Mouse (Mus musculus): Measurements from ENCODE around the gene Limch1. TPM values are rescaled to one million over a fixed set of nuclear protein-coding genes. Genes with fewer than 3 reads are reported as not detected.

The Limch1 gene
- 0.12 TPM in 1 of 2 replicates, not detected in the other for total RNA-seq (2017)

DNA sequence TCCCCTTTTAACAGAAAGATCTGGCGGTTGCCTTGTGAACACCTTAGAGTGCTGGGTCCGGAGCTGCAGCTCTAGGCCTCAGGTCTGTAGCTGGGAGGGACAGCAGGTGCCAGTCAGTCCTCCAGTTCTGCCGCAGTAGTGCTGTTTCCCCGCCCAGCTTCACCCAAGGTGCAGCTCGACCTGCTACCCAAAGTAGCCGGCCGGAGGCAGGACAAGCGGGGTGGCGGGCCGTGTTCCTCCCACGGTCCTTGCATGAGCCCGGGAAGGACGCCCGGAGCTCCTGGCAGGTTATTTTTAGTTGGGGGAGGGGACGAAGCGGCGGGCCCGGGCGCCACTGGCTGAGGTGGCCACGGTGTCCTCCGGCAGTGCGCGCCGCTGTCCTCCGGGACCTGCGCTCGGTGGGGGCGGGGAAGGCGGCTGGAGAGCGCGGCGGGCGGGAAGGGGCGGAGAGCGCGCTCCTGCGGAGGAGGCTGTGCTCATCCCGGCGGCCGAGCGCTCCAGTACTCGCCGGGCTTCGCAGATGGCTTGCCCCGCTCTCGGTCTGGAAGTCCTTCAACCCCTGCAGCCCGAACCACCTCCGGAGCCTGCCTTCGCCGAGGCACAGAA is at the start of gene Limch1:
Gene Limch1, plus strand, starts transcription at position 438 of the 606 bp plus-strand sequence.
- ATAC-seq (ENCODE audit: extremely low read depth, insufficient number of reproducible peaks, low FRiP score, poor library complexity, severe bottlenecking) = no peak

- no peak for ATAC-seq (ENCODE audit: extremely low read depth, insufficient number of reproducible peaks, low FRiP score, poor library complexity, severe bottlenecking)
These were observed 48.5 kb upstream of the Limch1 start for GRCm38 (mm10) chr5:66697119-66697518.

GRCm38 (mm10) chr5:66699911-66700310 is 45.7 kb upstream of the Limch1 start:
- ATAC-seq (ENCODE audit: extremely low read depth, insufficient number of reproducible peaks, low FRiP score, poor library complexity, severe bottlenecking) = no peak

DNA sequence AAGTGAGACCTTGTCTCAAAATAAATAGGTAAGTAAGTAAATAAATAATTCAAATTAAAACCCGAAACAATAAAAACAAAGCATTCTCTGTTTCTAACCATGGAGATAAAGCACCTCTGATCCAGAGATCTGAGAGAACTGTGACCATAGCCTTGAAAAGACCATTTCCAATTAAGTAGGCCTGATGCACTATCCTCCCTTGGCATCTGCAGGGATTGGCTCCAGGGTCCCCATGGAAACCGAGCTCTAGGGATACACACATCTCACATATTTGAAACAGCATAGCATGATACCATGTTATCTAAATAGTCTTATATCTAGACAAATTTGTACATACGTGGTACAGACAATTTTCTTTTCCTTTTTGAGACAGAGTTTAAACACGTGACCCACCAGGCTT is 43.7 kb upstream of the Limch1 start:
- no peak for ATAC-seq (ENCODE audit: extremely low read depth, insufficient number of reproducible peaks, low FRiP score, poor library complexity, severe bottlenecking)

DNA sequence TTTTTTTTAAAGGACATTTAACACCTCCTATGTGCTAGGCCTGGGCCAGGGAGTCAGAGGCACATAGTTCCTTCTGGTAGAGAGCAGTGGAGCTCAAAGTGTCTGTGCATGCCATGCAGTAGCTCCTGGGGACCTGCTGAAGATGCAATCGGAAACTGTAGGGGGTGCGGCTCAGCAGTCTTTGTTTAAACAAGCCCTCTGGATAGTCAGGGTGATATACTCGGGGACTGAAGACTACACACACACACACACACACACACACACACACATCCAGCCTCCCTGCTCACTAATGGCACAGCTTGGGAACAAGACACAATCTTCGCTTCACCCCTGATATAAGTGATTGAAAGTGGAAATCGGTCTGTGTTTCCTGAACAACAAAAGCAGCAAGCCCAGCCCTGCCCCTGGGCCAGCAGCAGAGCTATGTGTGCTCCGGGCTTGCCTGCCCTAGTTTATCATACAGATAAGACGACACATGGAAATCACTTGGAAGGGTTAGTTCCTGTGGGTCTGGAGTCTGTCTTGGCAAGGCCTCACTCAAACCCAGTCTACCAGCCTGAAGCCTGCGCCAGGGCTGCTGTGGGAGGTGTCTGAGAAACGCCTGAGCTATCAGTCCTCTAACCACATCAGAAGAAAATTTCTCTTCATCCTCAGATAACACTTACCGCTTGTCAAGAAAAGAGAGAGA is 42.2 kb upstream of the Limch1 start:
- ATAC-seq (ENCODE audit: extremely low read depth, insufficient number of reproducible peaks, low FRiP score, poor library complexity, severe bottlenecking) = no peak

- no peak for ATAC-seq (ENCODE audit: extremely low read depth, insufficient number of reproducible peaks, low FRiP score, poor library complexity, severe bottlenecking)
These were observed 37.8 kb upstream of the Limch1 start for GRCm38 (mm10) chr5:66707859-66708258.

GRCm38 (mm10) chr5:66710445-66711019 is 35.1 kb upstream of the Limch1 start:
- ATAC-seq (ENCODE audit: extremely low read depth, insufficient number of reproducible peaks, low FRiP score, poor library complexity, severe bottlenecking) = no peak

GRCm38 (mm10) chr5:66712801-66713200 is 32.8 kb upstream of the Limch1 start:
- ATAC-seq (ENCODE audit: extremely low read depth, insufficient number of reproducible peaks, low FRiP score, poor library complexity, severe bottlenecking) = no peak

GRCm38 (mm10) chr5:66715498-66715931 is 30.1 kb upstream of the Limch1 start:
- ATAC-seq (ENCODE audit: extremely low read depth, insufficient number of reproducible peaks, low FRiP score, poor library complexity, severe bottlenecking) = no peak

DNA sequence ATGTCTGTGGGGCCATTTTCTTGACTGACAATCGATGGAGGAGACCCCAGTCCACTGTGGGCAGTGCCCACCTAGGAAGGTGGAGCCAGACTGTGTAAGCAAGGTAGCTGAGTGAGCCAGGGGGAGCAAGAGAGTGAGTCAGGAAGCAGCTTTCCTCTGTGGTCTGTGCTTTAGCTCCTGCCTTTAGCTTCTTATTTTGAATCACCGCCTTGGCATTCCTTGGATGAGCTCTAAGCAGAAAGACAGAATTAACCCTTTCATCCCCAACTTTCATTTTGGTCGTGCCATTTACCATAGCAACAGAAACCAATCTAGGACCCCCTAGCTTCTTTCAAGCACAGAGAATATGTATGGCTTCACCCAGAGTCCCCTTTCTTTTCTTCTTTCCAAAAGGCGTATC is 27.7 kb upstream of the Limch1 start:
- no peak for ATAC-seq (ENCODE audit: extremely low read depth, insufficient number of reproducible peaks, low FRiP score, poor library complexity, severe bottlenecking)

GRCm38 (mm10) chr5:66718413-66718812 is 27.2 kb upstream of the Limch1 start:
- no peak for ATAC-seq (ENCODE audit: extremely low read depth, insufficient number of reproducible peaks, low FRiP score, poor library complexity, severe bottlenecking)

- ATAC-seq (ENCODE audit: extremely low read depth, insufficient number of reproducible peaks, low FRiP score, poor library complexity, severe bottlenecking) = no peak
These were observed 26.7 kb upstream of the Limch1 start for GRCm38 (mm10) chr5:66718880-66719279.

- ATAC-seq (ENCODE audit: extremely low read depth, insufficient number of reproducible peaks, low FRiP score, poor library complexity, severe bottlenecking) = no peak
These were observed 24.7 kb upstream of the Limch1 start for GRCm38 (mm10) chr5:66720921-66721320.

GRCm38 (mm10) chr5:66722586-66722985 is 23.0 kb upstream of the Limch1 start:
- ATAC-seq (ENCODE audit: extremely low read depth, insufficient number of reproducible peaks, low FRiP score, poor library complexity, severe bottlenecking) = no peak

GRCm38 (mm10) chr5:66723037-66723436 is 22.6 kb upstream of the Limch1 start:
- ATAC-seq (ENCODE audit: extremely low read depth, insufficient number of reproducible peaks, low FRiP score, poor library complexity, severe bottlenecking) = no peak

- ATAC-seq (ENCODE audit: extremely low read depth, insufficient number of reproducible peaks, low FRiP score, poor library complexity, severe bottlenecking) = no peak
These were observed 22.0 kb upstream of the Limch1 start for GRCm38 (mm10) chr5:66723626-66724025.

GRCm38 (mm10) chr5:66729306-66729705 is 16.3 kb upstream of the Limch1 start:
- ATAC-seq (ENCODE audit: extremely low read depth, insufficient number of reproducible peaks, low FRiP score, poor library complexity, severe bottlenecking) = no peak

DNA sequence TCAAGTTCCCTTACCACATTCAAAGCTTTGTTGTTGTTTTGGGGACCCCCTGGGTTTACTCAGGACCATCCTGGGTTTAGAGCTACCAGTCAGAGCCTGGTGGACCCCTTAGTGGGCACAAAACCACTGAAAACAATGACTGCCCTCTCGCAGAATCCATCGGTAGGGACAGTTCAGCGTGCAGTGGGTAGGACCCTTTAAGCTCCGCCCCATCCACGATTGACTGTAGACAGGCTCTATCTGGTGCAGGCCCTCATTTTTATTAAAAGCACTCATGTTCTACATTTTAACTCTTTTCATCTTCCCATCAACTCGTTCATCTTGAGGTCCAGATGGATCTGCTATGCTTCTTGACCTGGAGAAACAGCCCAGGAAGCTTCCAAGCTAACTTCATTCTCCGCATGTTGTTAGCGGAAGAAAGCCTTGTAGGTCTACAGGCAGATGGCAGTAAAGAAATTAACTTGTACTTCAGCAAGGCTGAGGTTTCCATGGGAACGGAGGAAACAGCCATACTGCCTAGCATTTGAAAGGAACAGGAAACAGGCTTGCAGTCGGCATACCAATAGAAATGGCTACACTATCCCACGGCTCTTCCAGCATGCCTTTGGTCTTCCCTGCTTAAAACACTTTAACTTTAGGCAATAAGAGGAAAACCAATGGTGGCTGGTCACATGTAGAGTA is 14.9 kb upstream of the Limch1 start:
- ATAC-seq (ENCODE audit: extremely low read depth, insufficient number of reproducible peaks, low FRiP score, poor library complexity, severe bottlenecking) = no peak

DNA sequence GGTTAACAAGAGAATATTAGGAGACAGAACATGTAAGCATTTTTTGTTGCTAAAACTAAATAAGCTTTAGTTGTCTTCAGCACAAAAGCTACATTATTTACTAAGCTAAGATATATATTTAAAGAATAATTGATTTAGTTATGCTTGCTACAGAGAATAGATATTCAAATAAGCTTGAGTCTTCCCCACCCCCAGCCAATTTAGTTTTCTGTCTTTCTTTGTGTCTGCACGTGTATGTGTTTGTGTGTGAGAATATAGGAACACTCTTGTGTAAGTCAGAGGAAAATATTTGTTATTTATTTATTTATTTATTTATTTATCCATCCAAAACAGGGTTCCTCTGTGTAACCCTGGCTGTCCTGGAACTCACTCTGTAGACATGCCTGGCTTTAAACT is 14.3 kb upstream of the Limch1 start:
- no peak for ATAC-seq (ENCODE audit: extremely low read depth, insufficient number of reproducible peaks, low FRiP score, poor library complexity, severe bottlenecking)

DNA sequence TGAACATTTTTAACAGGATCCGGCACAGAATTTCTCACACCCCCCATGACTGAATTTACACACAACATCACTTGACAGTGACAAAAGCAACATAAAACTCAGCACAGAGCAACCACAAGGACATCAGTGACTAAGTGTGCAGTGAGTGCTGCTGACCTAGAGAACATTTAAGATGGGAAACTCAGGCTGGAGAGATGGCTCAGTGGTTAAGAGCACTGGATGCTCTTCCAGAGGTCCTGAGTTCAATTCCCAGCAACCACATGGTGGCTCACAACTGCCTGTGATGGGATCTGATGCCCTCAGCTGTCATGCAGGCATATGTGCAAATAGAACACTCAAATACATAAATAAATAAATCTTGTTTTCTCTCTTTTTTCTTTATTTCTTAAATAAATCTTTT is 12.1 kb upstream of the Limch1 start:
- no peak for ATAC-seq (ENCODE audit: extremely low read depth, insufficient number of reproducible peaks, low FRiP score, poor library complexity, severe bottlenecking)

Data from neutrophil, adult 5-6 weeks (primary cell).